Mouse (Mus musculus) kidney, adult 18-20 months (tissue): Measurements from ENCODE around the gene Uap1l1.

Experiments
- DNase-seq: peaks from one replicate; pipeline ENCODE4 v3.0.0; 2021

Gene Uap1l1

GRCm38 (mm10) chr2:25310969-25311368 lies 54.5 kb downstream of the Uap1l1 start:
- no peak for DNase-seq

- DNase-seq: no peak
Observed at GRCm38 (mm10) chr2:25310180-25310579, 55.3 kb downstream of the Uap1l1 start.
